Mouse (Mus musculus): Measurements from ENCODE around the gene Rpl11.
A peak's percentile ranks its signal among the peaks of the same experiment; 100 is the strongest.

DNA sequence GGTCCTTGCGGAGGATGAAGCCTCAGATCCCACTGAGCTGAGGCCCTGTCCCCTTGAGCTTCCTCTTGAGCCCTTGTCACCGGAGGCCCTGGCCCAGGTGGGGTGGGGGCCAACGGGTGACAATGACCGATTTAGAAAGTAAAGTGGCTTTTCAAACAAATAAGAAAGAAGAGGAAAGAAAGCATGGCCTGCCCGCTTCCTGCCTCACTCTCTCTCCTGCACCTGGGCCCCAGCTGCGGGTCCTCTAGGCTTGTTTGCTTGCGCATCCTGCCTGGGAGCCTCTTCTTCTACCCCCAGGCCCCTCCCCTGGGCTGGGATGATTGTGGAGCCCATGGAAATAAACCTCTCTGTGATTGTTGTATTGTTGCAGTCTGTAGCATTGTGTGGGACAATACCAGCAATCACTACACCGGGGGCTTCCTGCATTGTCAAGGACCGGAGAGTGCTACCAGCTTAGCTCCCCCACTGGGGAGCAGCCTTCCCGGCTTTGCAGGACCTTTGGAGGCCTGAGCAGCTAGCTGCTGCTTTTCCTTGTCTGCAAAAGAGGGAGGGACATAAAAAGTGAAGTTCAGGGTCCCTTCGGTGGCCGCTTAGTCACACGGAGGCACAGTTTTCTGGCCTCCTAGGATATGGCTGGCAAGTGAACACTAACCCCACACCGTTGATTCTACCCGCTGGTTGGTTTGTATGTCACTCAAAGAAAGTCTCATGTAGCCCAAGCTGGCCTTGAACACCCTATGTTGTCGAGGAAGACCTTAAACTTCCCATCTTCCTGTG is 35.9 kb upstream of the Rpl11 start:
- 0 out of 2 replicates have a peak, but pooled peaks have one; percentile 20 for TF ChIP-seq CTCF (IDR thresholded peaks at IDR 0.05; ENCODE audit: borderline replicate concordance, control insufficient read depth, extremely low read depth, insufficient read depth, low read length, poor library complexity)
- TF ChIP-seq POLR2A (IDR thresholded peaks at IDR 0.05; ENCODE audit: control insufficient read depth, extremely low read depth, insufficient read depth, low read length, poor library complexity) = peak; percentile 55
